Mouse (Mus musculus) liver, adult 2 months (tissue): Measurements from ENCODE around the gene Sec24b.

Experiments used
- CTCF ChIP-seq: fragments of 200-500 bp; IDR thresholded peaks from 2 replicates; pipeline ENCODE4 v1.5.1; 2011; ENCODE audit warnings: low read depth, low read length, control low read depth
- POLR2A ChIP-seq: fragments of 200-500 bp; IDR thresholded peaks from 2 replicates; pipeline ENCODE4 v1.6.1; 2011; ENCODE audit warnings: low read length, control low read depth; ENCODE audit not compliant: insufficient read depth; ENCODE audit errors: extremely low read depth

DNA sequence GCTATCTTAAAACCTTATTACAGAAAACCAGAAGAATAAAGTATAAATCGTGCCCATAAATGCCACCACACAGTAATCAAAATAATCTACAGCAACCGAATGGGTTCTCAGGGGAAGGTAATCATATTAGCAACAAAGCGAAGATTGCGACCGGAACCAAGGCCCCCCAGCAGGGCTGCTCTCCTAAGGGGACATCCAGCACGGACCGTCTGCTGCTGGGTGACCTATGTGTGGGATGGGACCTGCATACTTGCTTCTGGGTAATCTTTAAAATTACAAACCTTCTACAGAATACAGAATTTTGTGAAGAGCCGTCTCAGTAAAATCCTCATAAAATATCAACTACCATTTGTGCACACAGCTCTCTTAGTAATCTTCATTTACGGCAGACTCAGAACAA lies 82.6 kb downstream of the Sec24b start:
- TF ChIP-seq POLR2A (no peak), CTCF (no peak)
